Mouse (Mus musculus) hindbrain, postnatal 0 days (tissue): Measurements from ENCODE around the gene Hoxd4. TPM values are rescaled to one million over a fixed set of nuclear protein-coding genes. Genes with fewer than 3 reads are reported as not detected.

Experiments used
- ATAC-seq: fragments of 200-750 bp; cut with Nextera tagmentation; 2 replicates; pipeline ENCODE4 v1.8.0; 2017; ENCODE audit warnings: mild to moderate bottlenecking, moderate TSS enrichment, moderate library complexity
- DNase-seq: peaks from one replicate; pipeline ENCODE4 v3.0.0-alpha.2; 2015; ENCODE audit warnings: low spot score
- H3K27ac ChIP-seq: fragments of 300-500 bp; sonication (generic); 2 replicates; pipeline ENCODE4 v1.5.1; 2014; ENCODE audit warnings: mild to moderate bottlenecking
- H3K27me3 ChIP-seq: fragments of 300-500 bp; sonication (generic); 2 replicates; pipeline ENCODE4 v1.6.1; 2014; ENCODE audit warnings: low read length, mixed read lengths; ENCODE audit not compliant: insufficient read depth
- H3K36me3 ChIP-seq: fragments of 300-500 bp; sonication (generic); 2 replicates; pipeline ENCODE4 v1.6.1; 2014; ENCODE audit warnings: low read length, mixed read lengths; ENCODE audit not compliant: insufficient read depth
- H3K4me1 ChIP-seq: fragments of 300-500 bp; sonication (generic); 2 replicates; pipeline ENCODE4 v1.6.1; 2014; ENCODE audit warnings: antibody characterized with exemption, low read length, mixed read lengths; ENCODE audit not compliant: insufficient read depth
- H3K4me2 ChIP-seq: fragments of 300-500 bp; sonication (generic); 2 replicates; pipeline ENCODE4 v1.6.1; 2014; ENCODE audit warnings: low read depth, mild to moderate bottlenecking, low read length, moderate library complexity, mixed read lengths
- H3K4me3 ChIP-seq: fragments of 300-500 bp; sonication (generic); 2 replicates; pipeline ENCODE4 v1.5.1; 2014; ENCODE audit warnings: low read length
- H3K9ac ChIP-seq: fragments of 300-500 bp; sonication (generic); replicated peaks from 2 replicates; pipeline ENCODE4 v1.6.1; 2014; ENCODE audit warnings: mild to moderate bottlenecking, low read length, moderate library complexity, mixed read lengths
- H3K9me3 ChIP-seq: fragments of 300-500 bp; sonication (generic); 2 replicates; pipeline ENCODE4 v1.6.1; 2016; ENCODE audit warnings: low read length, mixed read lengths
- CTCF ChIP-seq: IDR thresholded peaks from 2 replicates; pipeline ENCODE4 v1.5.1; 2016; ENCODE audit warnings: antibody characterized with exemption, control low read depth, low read depth
- WGBS: fragments of 180-500 bp; shearing (Covaris S2); extraction: QIAGEN DNeasy Blood & Tissue Kit; methylation state at CpG from one replicate; pipeline ENCODE4 v1.1.7; 2014; 5-methylcytosine and 5-hydroxymethylcytosine counted together
- polyA plus RNA-seq: library from polyadenylated mRNA; unstranded; fragments of >200 nt; fragmentation: Nextera tagmentation; extraction: Ambion mirVana; gene quantifications from 2 replicates; pipeline ENCODE4 v1.2.1, GENCODE M21; 2015
- total RNA-seq: library from RNA; depleted of rRNA; stranded (reverse); fragments of >200 nt; gene quantifications from 2 replicates; pipeline ENCODE4 v1.2.3, GENCODE M21; 2014

Hoxd4 gene
- total and polyA plus RNA-seq, 2 experiments from 2014 or later: 1.6 to 18.1 TPM

GRCm38 (mm10) chr2:74707599-74707998, 4.1 kb upstream of the Hoxd4 start:
- Histone ChIP-seq H3K9ac (no peak overlapping the region), H3K4me2 (no peak overlapping the region), H3K4me3 (no peak overlapping the region), H3K27ac (no peak overlapping the region), H3K27me3 (peaks cover 91% of the 10 kb centered on the region), H3K36me3 (no peaks in the 10 kb centered on the region), H3K4me1 (no peaks in the 10 kb centered on the region), H3K9me3 (no peaks in the 10 kb centered on the region)
- 8% methylated on average over 7 of the region's 7 CpGs for WGBS
- no peak for ATAC-seq
- TF ChIP-seq CTCF: no peak
- DNase-seq: no peak

DNA sequence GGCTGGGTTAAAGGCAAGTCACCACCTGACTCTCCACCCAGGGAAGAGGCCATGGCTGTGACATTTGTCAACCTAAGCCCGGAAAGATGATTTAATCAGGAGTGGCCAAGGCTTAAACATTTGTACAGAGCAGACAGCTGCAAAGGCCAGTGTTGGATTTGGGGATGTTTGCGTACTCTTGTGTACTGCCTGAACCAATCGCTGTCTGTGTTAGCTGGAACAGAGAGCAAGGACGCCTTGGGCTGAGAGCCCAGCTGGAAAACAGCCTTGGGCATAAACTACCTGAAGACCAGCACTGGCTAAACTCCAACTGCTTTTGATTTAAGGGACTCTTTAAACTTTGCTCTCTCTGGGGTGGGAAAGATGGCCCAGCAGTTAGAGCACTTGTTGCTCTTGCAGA, 3.1 kb upstream of the Hoxd4 start:
- no peaks in the 10 kb centered on the region for H3K4me1 ChIP-seq
- H3K4me3 ChIP-seq: no peak overlapping the region
- H3K9ac ChIP-seq: no peak overlapping the region
- ATAC-seq (no peak), DNase-seq (no peak)
- 4% methylated on average over 4 of the region's 4 CpGs for WGBS
- no peaks in the 10 kb centered on the region for H3K9me3 ChIP-seq
- no peak for TF ChIP-seq CTCF
- no peak overlapping the region for H3K27ac ChIP-seq
- no peaks in the 10 kb centered on the region for H3K36me3 ChIP-seq
- no peak overlapping the region for H3K4me2 ChIP-seq
- H3K27me3 ChIP-seq: peaks cover 90% of the 10 kb centered on the region

DNA sequence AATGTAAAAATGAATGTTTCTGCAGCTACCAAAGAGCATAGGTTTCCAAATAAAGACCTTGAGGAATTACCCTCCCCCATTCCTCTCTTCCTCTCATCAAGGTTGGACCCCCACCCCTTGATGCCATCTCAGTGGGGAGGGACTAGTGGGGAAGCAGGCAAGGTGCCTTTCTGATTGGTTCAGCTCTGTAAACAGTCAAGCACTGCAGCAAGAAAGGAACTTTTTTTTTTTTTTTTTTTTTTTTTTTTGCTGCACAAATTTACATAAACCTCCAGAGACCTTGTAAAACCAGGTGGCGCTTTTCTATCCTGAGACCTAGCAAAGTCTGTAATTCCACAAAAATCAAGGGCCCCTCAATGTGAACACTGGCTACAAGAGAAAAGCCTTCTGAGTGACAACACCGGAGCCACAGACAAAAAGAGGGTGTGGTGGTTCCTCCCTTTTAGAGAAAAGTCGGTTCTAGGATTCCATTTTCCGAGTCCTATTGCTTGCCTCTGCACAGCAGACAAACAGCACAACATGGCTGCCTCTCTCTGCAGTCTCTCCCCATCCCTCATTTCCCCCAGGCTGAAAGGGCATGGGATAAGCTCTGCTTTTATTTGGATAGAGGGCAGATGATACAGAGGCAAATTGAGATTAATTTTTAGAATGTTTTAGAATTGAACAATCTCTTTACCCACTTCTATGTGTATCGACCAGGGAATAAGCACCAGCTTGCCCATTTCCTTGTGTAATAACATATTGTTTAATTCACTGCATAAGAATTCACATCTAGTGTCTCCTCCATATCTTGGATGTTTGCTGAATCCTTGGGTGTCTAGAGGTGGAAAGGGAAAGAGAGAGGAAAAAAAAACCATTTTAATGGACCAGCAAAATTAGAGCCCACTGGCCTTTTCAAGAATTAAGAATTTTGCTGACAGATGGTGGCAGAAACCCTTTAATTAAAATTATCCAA, 2.0 kb upstream of the Hoxd4 start:
- Histone ChIP-seq H3K36me3 (no peaks in the 10 kb centered on the region), H3K4me2 (no peak overlapping the region), H3K9ac (no peak overlapping the region), H3K9me3 (no peaks in the 10 kb centered on the region), H3K27ac (no peak overlapping the region), H3K27me3 (peaks cover 89% of the 10 kb centered on the region), H3K4me1 (no peaks in the 10 kb centered on the region), H3K4me3 (no peak overlapping the region)
- 5% methylated on average over 5 of the region's 5 CpGs for WGBS
- ATAC-seq (no peak), DNase-seq (no peak)
- TF ChIP-seq CTCF: no peak

- no peak for TF ChIP-seq CTCF
- Histone ChIP-seq H3K4me1 (no peaks in the 10 kb centered on the region), H3K4me3 (no peak overlapping the region; the same call in 1 of the 2 replicates), H3K9me3 (no peaks in the 10 kb centered on the region), H3K4me2 (no peak overlapping the region), H3K9ac (no peak overlapping the region), H3K27me3 (peaks cover 89% of the 10 kb centered on the region), H3K36me3 (no peaks in the 10 kb centered on the region), H3K27ac (no peak overlapping the region)
- DNase-seq: no peak
- WGBS: 1% methylated on average over 16 of the region's 16 CpGs
- no peak for ATAC-seq
Measured at GRCm38 (mm10) chr2:74710929-74711543, 693 bp upstream of the Hoxd4 start.

DNA sequence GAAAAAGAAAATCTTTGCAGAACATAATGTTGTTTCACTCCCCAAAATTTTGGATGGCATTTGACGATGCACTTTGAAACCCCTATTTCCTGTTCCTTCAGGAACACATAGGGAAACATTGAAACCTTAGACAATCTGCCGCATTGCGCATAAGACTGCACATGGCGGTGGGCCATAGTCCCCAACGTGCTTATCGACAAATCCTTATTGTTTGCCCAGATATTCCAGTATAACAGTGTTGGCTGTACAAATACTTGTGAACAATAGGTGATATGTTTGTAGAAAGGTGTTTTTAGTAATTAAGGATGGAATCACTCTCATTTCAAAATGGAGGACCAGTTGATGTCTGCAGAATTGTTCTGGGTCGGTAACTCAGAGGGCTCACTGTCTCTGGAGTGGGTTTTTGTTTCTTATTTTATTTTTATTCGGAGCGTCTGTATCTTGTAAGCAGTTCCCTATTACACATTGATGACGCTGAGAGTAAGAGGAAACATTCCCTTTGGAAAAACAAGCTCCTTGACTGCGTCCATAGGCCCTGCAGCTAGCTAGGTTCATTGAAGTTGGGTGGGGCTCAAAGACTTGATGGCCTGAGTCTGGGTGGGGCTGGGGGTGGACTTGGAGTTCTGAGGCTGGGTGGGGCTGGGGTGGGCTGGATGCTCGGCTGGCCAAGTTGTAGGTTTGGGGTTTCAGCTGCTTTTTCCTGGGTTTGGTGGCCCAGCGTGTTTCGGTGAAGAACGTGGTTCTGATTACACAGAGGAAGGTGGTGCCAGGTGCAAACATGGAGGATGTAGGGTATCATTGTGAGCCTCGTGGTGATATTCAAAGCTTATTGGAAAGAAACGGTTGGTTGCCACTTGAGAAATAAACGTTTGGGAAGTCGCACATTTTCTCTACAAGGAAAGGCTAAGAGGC, 1.8 kb downstream of the Hoxd4 start:
- no peak for DNase-seq
- H3K9ac ChIP-seq: no peak overlapping the region
- no peak for ATAC-seq
- H3K4me3 ChIP-seq: no peak overlapping the region
- 5% methylated on average over 19 of the region's 19 CpGs for WGBS
- H3K27ac ChIP-seq: no peak overlapping the region
- H3K36me3 ChIP-seq: no peaks in the 10 kb centered on the region
- H3K9me3 ChIP-seq: no peaks in the 10 kb centered on the region
- H3K27me3 ChIP-seq: peaks cover 85% of the 10 kb centered on the region
- no peaks in the 10 kb centered on the region for H3K4me1 ChIP-seq
- no peak overlapping the region for H3K4me2 ChIP-seq
- no peak for TF ChIP-seq CTCF

DNA sequence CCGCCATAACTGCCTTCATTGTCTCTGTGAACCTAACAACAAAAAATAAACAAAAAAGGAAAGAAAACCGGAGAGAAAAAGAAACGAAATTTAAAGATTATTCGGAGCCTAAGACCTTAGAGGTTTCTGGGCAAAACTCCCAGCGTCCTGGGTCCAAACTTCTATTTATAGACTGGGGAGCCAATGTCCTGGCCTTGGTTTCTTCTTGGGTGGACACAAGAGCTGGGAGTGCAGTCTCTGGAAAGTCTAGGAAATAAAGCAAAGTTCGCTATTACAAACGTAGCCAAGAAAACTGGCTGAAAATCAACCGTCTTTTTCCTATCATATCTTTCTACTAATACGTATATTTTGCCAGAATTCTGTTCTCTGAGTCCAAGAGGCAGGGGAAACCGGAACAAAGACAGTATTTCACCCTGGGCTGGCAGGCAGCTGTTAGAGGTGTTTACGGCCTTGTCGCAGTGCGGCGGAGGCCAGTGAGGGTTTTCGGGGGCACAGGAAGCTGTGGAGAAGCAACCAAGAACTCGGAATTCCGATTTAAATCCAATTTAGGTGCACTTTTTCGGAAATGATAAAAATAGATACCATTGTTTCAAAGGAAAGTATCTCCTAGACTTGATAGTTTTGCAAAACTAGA, 2.5 kb downstream of the Hoxd4 start:
- no peak for DNase-seq
- ATAC-seq: no peak
- WGBS: 9% methylated on average over 18 of the region's 18 CpGs
- Histone ChIP-seq H3K9me3 (no peaks in the 10 kb centered on the region), H3K36me3 (no peaks in the 10 kb centered on the region), H3K4me3 (no peak overlapping the region), H3K27me3 (peaks cover 83% of the 10 kb centered on the region), H3K4me1 (no peaks in the 10 kb centered on the region), H3K4me2 (no peak overlapping the region), H3K9ac (no peak overlapping the region), H3K27ac (no peak overlapping the region)
- TF ChIP-seq CTCF: no peak
